Mouse (Mus musculus) liver, embryonic 14.5 days (tissue): ENCODE data around the gene Plcb3.

ENCODE experiments used
- CTCF ChIP-seq: IDR thresholded peaks from 2 replicates; pipeline ENCODE4 v1.5.1; 2016; ENCODE audit warnings: antibody characterized with exemption, low read depth, control low read depth
- EP300 ChIP-seq: IDR thresholded peaks from 2 replicates; pipeline ENCODE4 v1.6.1; 2016; ENCODE audit warnings: antibody characterized with exemption, low read depth

GRCm38 (mm10) chr19:6911101-6912074 lies 64.9 kb downstream of the Plcb3 start:
- TF ChIP-seq CTCF = no peak
- TF ChIP-seq EP300 = no peak
